Mouse (Mus musculus) MEL (cell line): ENCODE results near the gene Fbxl15. TPM values are rescaled to one million over a fixed set of nuclear protein-coding genes. Genes with fewer than 3 reads are reported as not detected.

ENCODE experiments used
- DNase-seq: peaks from one replicate; pipeline ENCODE4 v3.0.0; 2011; ENCODE audit warnings: low read depth, low spot score
- H3K27ac ChIP-seq: 2 replicates; pipeline ENCODE4 v1.5.1; 2012; ENCODE audit warnings: low read depth, mild to moderate bottlenecking, control low read depth, low read length, moderate library complexity; ENCODE audit not compliant: control insufficient read depth
- H3K27me3 ChIP-seq, 2 experiments: fragments of 150-350 bp in 1 of 2; sonication (generic) in 1 of 2; 2 replicates each; pipeline ENCODE4 v1.6.1; 2012; ENCODE audit warnings: low read length in 2 of 2, mild to moderate bottlenecking in 2 of 2, improper control_type of control experiment in 1 of 2, moderate library complexity in 1 of 2; ENCODE audit not compliant: insufficient read depth in 2 of 2, control insufficient read depth in 1 of 2
- H3K36me3 ChIP-seq, 2 experiments: 2 replicates each; pipeline ENCODE4 v1.6.1; 2012 to 2014; ENCODE audit warnings: low read length in 2 of 2, improper control_type of control experiment in 1 of 2, inconsistent platforms in 1 of 2, mild to moderate bottlenecking in 1 of 2; ENCODE audit not compliant: insufficient read depth in 2 of 2, control insufficient read depth in 1 of 2
- H3K4me1 ChIP-seq, 2 experiments: fragments of 150-350 bp in 1 of 2; sonication (generic) in 1 of 2; 2 replicates each; pipeline ENCODE4 v1.6.1; 2012; ENCODE audit warnings: low read length in 2 of 2, improper control_type of control experiment in 1 of 2, mild to moderate bottlenecking in 1 of 2; ENCODE audit not compliant: insufficient read depth in 2 of 2, control insufficient read depth in 1 of 2
- H3K4me3 ChIP-seq, 2 experiments: fragments of 150-350 bp in 1 of 2; sonication (generic) in 1 of 2; 2 replicates each; pipeline ENCODE4 v1.5.1; 2012; ENCODE audit warnings: low read depth in 2 of 2, low read length in 2 of 2, mild to moderate bottlenecking in 2 of 2, moderate library complexity in 2 of 2, control low read depth in 1 of 2, improper control_type of control experiment in 1 of 2; ENCODE audit not compliant: control insufficient read depth in 1 of 2, insufficient read depth in 1 of 2
- H3K79me2 ChIP-seq: 2 replicates; pipeline ENCODE4 v1.6.1; 2012; ENCODE audit warnings: mild to moderate bottlenecking, low read length, moderate library complexity; ENCODE audit not compliant: control insufficient read depth, poor library complexity, insufficient read depth
- H3K9ac ChIP-seq: 2 replicates; pipeline ENCODE4 v1.6.1; 2012; ENCODE audit warnings: low read depth, mild to moderate bottlenecking, control low read depth, low read length, moderate library complexity; ENCODE audit not compliant: control insufficient read depth, poor library complexity, severe bottlenecking
- H3K9me3 ChIP-seq: fragments of 150-350 bp; sonication (generic); replicated peaks from 2 replicates; pipeline ENCODE4 v1.6.1; 2012; ENCODE audit warnings: mild to moderate bottlenecking, low read length, improper control_type of control experiment, moderate library complexity; ENCODE audit not compliant: insufficient read depth
- CHD1 ChIP-seq: IDR thresholded peaks from 2 replicates; pipeline ENCODE4 v1.6.1; 2012; ENCODE audit warnings: low read depth, mild to moderate bottlenecking, inconsistent platforms, low read length, improper control_type of control experiment
- CTCF ChIP-seq, 3 experiments: IDR thresholded peaks in 2 of 3; conservative IDR thresholded peaks in 1 of 3; 2 replicates each; pipeline ENCODE4 v1.5.1; 2011 to 2012; ENCODE audit warnings: low read length in 3 of 3, low read depth in 2 of 3, mild to moderate bottlenecking in 2 of 3, improper control_type of control experiment in 1 of 3, inconsistent platforms in 1 of 3, mixed read lengths in 1 of 3, moderate library complexity in 1 of 3; ENCODE audit not compliant: control insufficient read depth in 1 of 3, insufficient read depth in 1 of 3, poor library complexity in 1 of 3, severe bottlenecking in 1 of 3
- ETS1 ChIP-seq: IDR thresholded peaks from 2 replicates; pipeline ENCODE4 v1.6.1; 2012; ENCODE audit warnings: low read depth, mild to moderate bottlenecking, inconsistent platforms, low read length, improper control_type of control experiment, moderate library complexity
- GATA1 ChIP-seq: IDR thresholded peaks from 2 replicates; pipeline ENCODE4 v1.6.1; 2011; ENCODE audit warnings: low read depth, low read length, improper control_type of control experiment
- HCFC1 ChIP-seq: IDR thresholded peaks from 2 replicates; pipeline ENCODE4 v1.6.1; 2012; ENCODE audit warnings: low read depth, mild to moderate bottlenecking, inconsistent platforms, low read length, improper control_type of control experiment, moderate library complexity
- JUND ChIP-seq: IDR thresholded peaks from 2 replicates; pipeline ENCODE4 v1.6.1; 2011; ENCODE audit warnings: low read depth, mild to moderate bottlenecking, improper control_type of control experiment, low read length
- MAX ChIP-seq: IDR thresholded peaks from 2 replicates; pipeline ENCODE4 v1.6.1; 2011; ENCODE audit warnings: low read length, improper control_type of control experiment
- MAZ ChIP-seq: IDR thresholded peaks from 2 replicates; pipeline ENCODE4 v1.6.1; 2012; ENCODE audit warnings: low read depth, mild to moderate bottlenecking, inconsistent platforms, low read length, improper control_type of control experiment
- MXI1 ChIP-seq: IDR thresholded peaks from 2 replicates; pipeline ENCODE4 v1.6.1; 2011; ENCODE audit warnings: mild to moderate bottlenecking, low read depth, low read length, improper control_type of control experiment
- POLR2AphosphoS2 ChIP-seq: IDR thresholded peaks from 2 replicates; pipeline ENCODE4 v1.6.1; 2011; ENCODE audit warnings: low read length, improper control_type of control experiment
- RAD21 ChIP-seq: IDR thresholded peaks from 2 replicates; pipeline ENCODE4 v1.6.1; 2011; ENCODE audit warnings: mild to moderate bottlenecking, low read depth, low read length, improper control_type of control experiment
- RCOR1 ChIP-seq: IDR thresholded peaks from 2 replicates; pipeline ENCODE4 v1.6.1; 2012; ENCODE audit warnings: low read depth, mild to moderate bottlenecking, inconsistent platforms, low read length, improper control_type of control experiment
- UBTF ChIP-seq: IDR thresholded peaks from 2 replicates; pipeline ENCODE4 v1.6.1; 2012; ENCODE audit warnings: low read depth, mild to moderate bottlenecking, inconsistent platforms, low read length, improper control_type of control experiment, moderate library complexity, borderline replicate concordance; ENCODE audit not compliant: insufficient read depth
- ZKSCAN1 ChIP-seq: IDR thresholded peaks from 2 replicates; pipeline ENCODE4 v1.6.1; 2012; ENCODE audit warnings: low read depth, mild to moderate bottlenecking, inconsistent platforms, low read length, improper control_type of control experiment, moderate library complexity
- ZMIZ1 ChIP-seq: IDR thresholded peaks from 2 replicates; pipeline ENCODE4 v1.6.1; 2012; ENCODE audit warnings: low read depth, mild to moderate bottlenecking, inconsistent platforms, low read length, improper control_type of control experiment, moderate library complexity
- polyA plus RNA-seq, 2 experiments: library from polyadenylated mRNA; stranded (reverse) in 1 of 2; unstranded in 1 of 2; fragments of >175 nt in 1 of 2; fragments of >200 nt in 1 of 2; gene quantifications; 2 replicates each; pipeline versions ENCODE4 v1.2.1 to v1.2.4; 2012; ENCODE audit warnings: low replicate concordance in 2 of 2, low read depth in 1 of 2; ENCODE audit not compliant: insufficient read length in 2 of 2, insufficient read depth in 1 of 2, missing spikeins in 1 of 2
- total RNA-seq: library from RNA; depleted of rRNA; stranded (reverse); fragments of 300-350 nt; gene quantifications from 2 replicates; pipeline ENCODE4 v1.2.3, GENCODE M21; 2012

Fbxl15 gene
- total and polyA plus RNA-seq, 3 experiments, result 12.7 to 13.2 TPM; not detected in 1

DNA sequence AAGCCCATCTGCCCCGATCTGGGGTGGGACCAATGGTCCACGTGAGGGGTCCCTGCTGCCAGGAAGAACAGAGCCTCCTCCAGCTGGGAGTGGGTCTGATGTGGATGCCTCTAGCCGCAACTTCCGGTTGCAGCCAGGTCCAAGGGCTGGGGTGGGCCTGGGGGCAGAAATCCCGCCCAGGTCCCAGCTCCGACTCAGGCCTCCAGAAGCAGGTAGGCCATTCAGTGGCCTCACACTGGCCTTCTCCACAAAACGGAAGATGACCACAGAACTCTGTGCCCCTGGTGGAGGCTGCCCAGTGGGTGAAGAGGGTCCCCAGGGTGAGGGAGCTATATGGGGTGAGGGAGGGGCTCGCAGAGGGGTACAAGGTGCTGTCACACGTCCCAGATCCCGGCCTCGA, 3.6 kb upstream of the Fbxl15 start:
- peaks cover 2% of the 10 kb centered on the region; the same call in 1 of the 2 replicates for H3K79me2 ChIP-seq
- H3K9me3 ChIP-seq, result no peaks in the 10 kb centered on the region
- DNase-seq, result no peak
- no peaks in the 10 kb centered on the region for H3K27me3 ChIP-seq
- H3K27ac ChIP-seq, result no peak overlapping the region
- H3K4me1 ChIP-seq, result peaks cover 0 to 25% of the 10 kb centered on the region in 2 experiments; a peak in 2 of 4 replicates
- H3K4me3 ChIP-seq, result no peak overlapping the region
- TF ChIP-seq ZMIZ1, result no peak
- peaks cover 0 to 7% of the 10 kb centered on the region in 2 experiments; a peak in 2 of 4 replicates for H3K36me3 ChIP-seq
- no peak overlapping the region for H3K9ac ChIP-seq

DNA sequence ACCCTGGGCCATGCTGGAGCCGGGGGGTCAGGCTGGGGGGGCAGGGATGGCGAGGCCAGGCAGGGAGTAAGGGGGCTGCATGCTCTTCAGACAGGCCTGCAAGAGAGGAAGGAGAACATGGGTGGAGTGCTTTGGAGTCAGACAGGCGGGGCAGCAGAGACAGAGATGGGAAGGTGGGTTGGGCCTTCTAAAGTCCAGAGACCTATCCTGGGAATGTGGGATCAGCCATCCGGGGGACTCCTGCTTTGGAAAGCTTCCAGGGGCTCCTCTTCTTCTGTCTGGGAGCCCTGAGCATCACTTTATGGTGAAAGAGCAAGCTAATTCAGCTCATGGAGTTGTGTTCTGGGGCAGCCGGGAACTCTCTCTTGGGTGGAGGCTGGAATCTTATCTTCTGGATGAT, 3.1 kb upstream of the Fbxl15 start:
- DNase-seq, result no peak
- no peak for TF ChIP-seq ZKSCAN1
- no peak for TF ChIP-seq POLR2AphosphoS2
- TF ChIP-seq CHD1, result no peak
- TF ChIP-seq UBTF, result no peak
- TF ChIP-seq JUND, result no peak
- no peak for TF ChIP-seq MAX
- no peak for TF ChIP-seq RCOR1
- TF ChIP-seq CTCF (IDR thresholded peaks at IDR 0.05 in 2 of 3, conservative IDR thresholded peaks at IDR 0.05 in 1 of 3; ENCODE audit: control insufficient read depth in 1 of 3, insufficient read depth in 1 of 3, low read depth in 2 of 3, low read length in 3 of 3, poor library complexity in 1 of 3, severe bottlenecking in 1 of 3), result no peak
- TF ChIP-seq HCFC1, result no peak
- TF ChIP-seq MXI1, result no peak
- no peak for TF ChIP-seq MAZ
- TF ChIP-seq RAD21, result no peak
- no peak for TF ChIP-seq ETS1
- TF ChIP-seq GATA1, result no peak
- H3K4me3 ChIP-seq, result no peak overlapping the region
- H3K27me3 ChIP-seq, result no peaks in the 10 kb centered on the region
- peaks cover 0 to 7% of the 10 kb centered on the region in 2 experiments; a peak in 2 of 4 replicates for H3K36me3 ChIP-seq
- no peak overlapping the region for H3K9ac ChIP-seq
- no peak overlapping the region for H3K27ac ChIP-seq
- no peaks in the 10 kb centered on the region for H3K9me3 ChIP-seq
- peaks cover 0 to 25% of the 10 kb centered on the region in 2 experiments; a peak in 2 of 4 replicates for H3K4me1 ChIP-seq
- peaks cover 2% of the 10 kb centered on the region; the same call in 1 of the 2 replicates for H3K79me2 ChIP-seq
